17 mouse cellular contexts compared by ENCODE assay signal in the genomic region with DNA sequence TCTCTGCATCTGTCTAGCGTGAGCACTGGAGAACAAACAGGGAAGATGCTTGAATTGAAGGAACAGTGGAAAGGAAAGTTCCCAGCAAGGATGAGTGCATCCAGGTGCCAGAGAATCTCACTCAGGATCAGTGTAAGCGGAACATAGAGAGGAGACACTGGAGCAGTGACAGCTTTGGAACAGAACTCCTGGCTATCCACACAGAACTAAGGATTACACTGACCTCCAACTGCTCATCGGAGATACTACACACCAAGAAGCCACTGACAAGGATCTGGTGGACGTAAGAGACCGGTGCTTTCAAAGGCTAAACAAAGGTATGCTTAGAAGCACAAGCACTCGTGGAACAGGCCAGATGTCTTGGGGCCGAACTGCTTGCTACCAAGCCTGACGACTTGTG. TPM values are rescaled to one million over a fixed set of nuclear protein-coding genes. Genes with fewer than 3 reads are reported as not detected.
DNase-seq lines count a peak whose midpoint lies in the region; ATAC-seq and TF ChIP-seq lines count a peak whose summit lies in the region.
"Had no signal": no experiment of that assay in that cellular context is flagged by ENCODE, and none has a peak within 500 bp of the region (broad histone marks: within the 10 kb centered on the region; RNA-seq: fewer than 3 reads in every experiment).

No protein-coding gene starts in this region.

- H3K9ac ChIP-seq in forebrain, embryonic 11.5 days (ENCODE audit: low read length), result peak overlapping the region; percentile 16; the same call in 1 of the 2 replicates
- H3K9ac ChIP-seq in forebrain, postnatal 0 days, result no peak overlapping the region
- H3K9ac ChIP-seq in midbrain, embryonic 15.5 days, result no peak overlapping the region
- no peak overlapping the region for H3K9ac ChIP-seq in liver, postnatal 0 days (replicated peaks)
- H3K9ac ChIP-seq: embryonic facial prominence, embryonic 12.5 days; lung, embryonic 14.5 days had no signal

- no peak overlapping the region for H3K27ac ChIP-seq in gastrocnemius, adult 2 months
- peak overlapping the region; percentile 74 for H3K27ac ChIP-seq in forebrain, embryonic 11.5 days (ENCODE audit: low read depth, low read length)
- 0 out of 2 replicates have a peak overlapping the region, but pooled peaks have one; percentile 9 for H3K27ac ChIP-seq in forebrain, postnatal 0 days (ENCODE audit: low read depth, low read length)
- peak overlapping the region; percentile 53 for H3K27ac ChIP-seq in midbrain, embryonic 15.5 days
- H3K27ac ChIP-seq in liver, postnatal 0 days (ENCODE audit: low read depth), result no peak overlapping the region
- H3K27ac ChIP-seq: embryonic facial prominence, embryonic 12.5 days; heart, adult 2 months; macrophage had no signal

- DNase-seq in gastrocnemius, adult 2 months, result no peak
- DNase-seq in gastrocnemius, postnatal 10 days, result no peak
- no peak for DNase-seq in forebrain, embryonic 11.5 days (ENCODE audit: low spot score)
- DNase-seq in forebrain, postnatal 0 days, result no peak
- DNase-seq in liver, postnatal 0 days, result no peak
- no peak for DNase-seq in heart, postnatal 4 days
- DNase-seq in spleen, postnatal 10 days (ENCODE audit: low spot score in 2 of 2), result no peak
- DNase-seq: heart, adult 2 months; heart, postnatal 14 days; kidney, postnatal 14 days; liver; lung, embryonic 14.5 days had no signal

- H3K9me3 ChIP-seq in forebrain, embryonic 11.5 days (ENCODE audit: control insufficient read depth, low read length), result no peaks in the 10 kb centered on the region
- no peaks in the 10 kb centered on the region for H3K9me3 ChIP-seq in forebrain, postnatal 0 days (ENCODE audit: low read length)
- no peaks in the 10 kb centered on the region for H3K9me3 ChIP-seq in midbrain, embryonic 15.5 days
- no peaks in the 10 kb centered on the region for H3K9me3 ChIP-seq in liver, postnatal 0 days (ENCODE audit: low read length)

- TF ChIP-seq CTCF in gastrocnemius, adult 2 months (IDR thresholded peaks at IDR 0.05), result peak; percentile 26
- TF ChIP-seq CTCF in forebrain, postnatal 0 days (IDR thresholded peaks at IDR 0.05; ENCODE audit: low read depth), result no peak
- TF ChIP-seq CTCF in liver, postnatal 0 days (IDR thresholded peaks at IDR 0.05; ENCODE audit: low read depth), result no peak

- no peak overlapping the region for H3K4me2 ChIP-seq in forebrain, embryonic 11.5 days (ENCODE audit: low read depth, low read length, severe bottlenecking)
- no peak overlapping the region for H3K4me2 ChIP-seq in forebrain, postnatal 0 days (ENCODE audit: low read depth)
- H3K4me2 ChIP-seq in midbrain, embryonic 15.5 days, result no peak overlapping the region
- no peak overlapping the region for H3K4me2 ChIP-seq in liver, postnatal 0 days (ENCODE audit: low read depth, low read length)
- H3K4me2 ChIP-seq: embryonic facial prominence, embryonic 12.5 days; lung, embryonic 14.5 days had no signal

- H3K4me1 ChIP-seq in forebrain, embryonic 11.5 days (replicated peaks; ENCODE audit: control insufficient read depth, insufficient read depth, low read length), result no peaks in the 10 kb centered on the region
- H3K4me1 ChIP-seq in forebrain, postnatal 0 days (ENCODE audit: insufficient read depth), result no peaks in the 10 kb centered on the region
- peaks cover 3% of the 10 kb centered on the region; the same call in 1 of the 2 replicates for H3K4me1 ChIP-seq in midbrain, embryonic 15.5 days
- no peaks in the 10 kb centered on the region for H3K4me1 ChIP-seq in liver, postnatal 0 days (ENCODE audit: insufficient read depth)

- intact Hi-C loops in gastrocnemius, adult 2 months (cut with DNase I), result no loop called here

- WGBS in forebrain, embryonic 11.5 days, result 71% methylated on average over 8 of the region's 8 CpGs
- 39% methylated on average over 8 of the region's 8 CpGs for WGBS in forebrain, postnatal 0 days
- 56% methylated on average over 8 of the region's 8 CpGs for WGBS in midbrain, embryonic 15.5 days
- WGBS in liver, postnatal 0 days (ENCODE audit: insufficient replicate concordance), result 67% methylated on average over 8 of the region's 8 CpGs

- no peak overlapping the region for H3K4me3 ChIP-seq in gastrocnemius, adult 2 months
- no peak overlapping the region for H3K4me3 ChIP-seq in forebrain, embryonic 11.5 days (ENCODE audit: low read depth, low read length)
- H3K4me3 ChIP-seq in forebrain, postnatal 0 days (ENCODE audit: low read depth, low read length), result no peak overlapping the region
- no peak overlapping the region for H3K4me3 ChIP-seq in midbrain, embryonic 15.5 days
- no peak overlapping the region for H3K4me3 ChIP-seq in liver, postnatal 0 days (ENCODE audit: low read depth, low read length)
- H3K4me3 ChIP-seq: embryonic facial prominence, embryonic 12.5 days; heart, adult 2 months had no signal

- H3K36me3 ChIP-seq in forebrain, embryonic 11.5 days (ENCODE audit: control insufficient read depth, insufficient read depth, low read length), result no peaks in the 10 kb centered on the region
- no peaks in the 10 kb centered on the region for H3K36me3 ChIP-seq in forebrain, postnatal 0 days (ENCODE audit: insufficient read depth)
- no peaks in the 10 kb centered on the region for H3K36me3 ChIP-seq in midbrain, embryonic 15.5 days (replicated peaks)
- no peaks in the 10 kb centered on the region for H3K36me3 ChIP-seq in liver, postnatal 0 days (replicated peaks; ENCODE audit: insufficient read depth, low read length)
- H3K36me3 ChIP-seq: embryonic facial prominence, embryonic 12.5 days had no signal

- H3K27me3 ChIP-seq in forebrain, embryonic 11.5 days (ENCODE audit: control insufficient read depth, insufficient read depth, low read length), result no peaks in the 10 kb centered on the region
- no peaks in the 10 kb centered on the region for H3K27me3 ChIP-seq in forebrain, postnatal 0 days (ENCODE audit: insufficient read depth, low read length)
- H3K27me3 ChIP-seq in midbrain, embryonic 15.5 days (replicated peaks), result no peaks in the 10 kb centered on the region
- no peaks in the 10 kb centered on the region for H3K27me3 ChIP-seq in liver, postnatal 0 days (ENCODE audit: insufficient read depth, low read length)
- H3K27me3 ChIP-seq: embryonic facial prominence, embryonic 12.5 days had no signal

- TF ChIP-seq EP300 in liver, postnatal 0 days (IDR thresholded peaks at IDR 0.05; ENCODE audit: low read depth), result no peak

- ATAC-seq in forebrain, embryonic 11.5 days (replicated peaks; ENCODE audit: low FRiP score), result no peak
- no peak for ATAC-seq in forebrain, postnatal 0 days
- no peak for ATAC-seq in midbrain, embryonic 15.5 days (replicated peaks)
- ATAC-seq in liver, postnatal 0 days, result no peak
- ATAC-seq: intestine, postnatal 0 days had no signal

RNA-seq across cellular contexts. Expression of a gene that starts 31.4 kb away (rescaled TPM):
- 1 to 10 TPM; 1.7 to 2.2 TPM for total RNA-seq in gastrocnemius, adult 2 months (2021)
- total RNA-seq in gastrocnemius, postnatal 10 days (2021), result 1 to 10 TPM; 2.2 to 2.5 TPM
- polyA plus RNA-seq in forebrain, embryonic 11.5 days (2014; fragmentation: Nextera tagmentation; extraction: Ambion mirVana), result 0.20 and 0.43 TPM in 2 replicates
- total RNA-seq in forebrain, postnatal 0 days (2014; rRNA removed), result 7.8 and 14.0 TPM in 2 replicates
- polyA plus RNA-seq in forebrain, postnatal 0 days (2015; fragmentation: Nextera tagmentation; extraction: Ambion mirVana), result 1.9 and 3.2 TPM in 2 replicates
- polyA plus RNA-seq in midbrain, embryonic 15.5 days (2015; fragmentation: Nextera tagmentation; extraction: Ambion mirVana), result 4.8 and 5.3 TPM in 2 replicates
- 0.02 TPM in 1 of 2 replicates, not detected in the other for polyA plus RNA-seq in liver, postnatal 0 days (2015; fragmentation: Nextera tagmentation; extraction: Ambion mirVana)
- total RNA-seq in heart, postnatal 4 days (2021), result 1 to 10 TPM; 1.7 TPM
- total RNA-seq: common myeloid progenitor, adult 5-6 weeks had no signal
- polyA plus RNA-seq: macrophage had no signal

Comparison
In these comparisons a context has a peak if more than half of its experiments do, and no peak if none do; other contexts are left out.
1. H3K27ac ChIP-seq: peak in forebrain, embryonic 11.5 days (single experiment), forebrain, postnatal 0 days (single experiment) and midbrain, embryonic 15.5 days (single experiment); none in gastrocnemius, adult 2 months (single experiment) and liver, postnatal 0 days (single experiment).